Mouse (Mus musculus) megakaryocyte progenitor cell, adult 5-6 weeks (primary cell): Measurements from ENCODE around the gene Nckap1l. TPM values are rescaled to one million over a fixed set of nuclear protein-coding genes. Genes with fewer than 3 reads are reported as not detected.

ENCODE experiments used
- ATAC-seq: replicated peaks from 2 replicates; pipeline ENCODE4 v1.8.0; 2016; ENCODE audit warnings: mild to moderate bottlenecking, moderate TSS enrichment, inconsistent platforms; ENCODE audit not compliant: poor library complexity
- total RNA-seq, 2 experiments: library from RNA; stranded (forward) in 1 of 2; stranded (reverse) in 1 of 2; fragments of 157-497, 149-512 nt in 1 of 2; fragments of 200-1000 nt in 1 of 2; gene quantifications; 2 replicates each; pipeline versions ENCODE4 v1.2.3 to v1.2.4; 2015 to 2017

Gene Nckap1l
- total RNA-seq, 2 experiments from 2014 or later, result 65.0 to 94.4 TPM

GRCm38 (mm10) chr15:103537011-103537821, 83.6 kb downstream of the Nckap1l start:
- 0 out of 2 replicates have a peak, but pooled peaks have one; percentile 7 for ATAC-seq

- ATAC-seq, result no peak; the same call in 1 of the 2 replicates
These were observed 84.2 kb downstream of the Nckap1l start, which contains the start of gene Ppp1r1a for GRCm38 (mm10) chr15:103537822-103538213. Gene Ppp1r1a (minus strand): TSS chr15:103538003.

DNA sequence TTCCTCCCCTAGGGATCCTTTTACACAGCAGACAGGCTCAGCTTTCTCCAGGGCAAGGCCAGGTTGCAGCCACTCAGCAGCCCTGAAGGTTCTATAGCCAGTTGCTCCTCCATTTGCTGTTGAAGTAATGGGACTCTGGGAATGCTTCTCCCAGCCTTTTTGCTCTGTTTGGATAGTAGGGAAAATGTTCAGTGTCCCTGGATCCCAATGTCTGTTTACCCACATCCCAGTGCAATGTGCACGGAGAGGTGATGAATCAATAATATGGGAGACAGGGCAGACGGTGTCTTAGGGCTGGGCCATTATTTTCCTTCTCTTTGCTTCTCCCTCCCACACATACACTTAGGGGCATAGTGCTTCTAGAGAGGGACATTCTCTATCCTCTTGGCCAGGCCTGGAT, 85.7 kb downstream of the Nckap1l start:
- ATAC-seq, result no peak

GRCm38 (mm10) chr15:103540646-103541045, 87.1 kb downstream of the Nckap1l start:
- ATAC-seq, result no peak

GRCm38 (mm10) chr15:103542526-103542925, 88.9 kb downstream of the Nckap1l start:
- no peak for ATAC-seq

DNA sequence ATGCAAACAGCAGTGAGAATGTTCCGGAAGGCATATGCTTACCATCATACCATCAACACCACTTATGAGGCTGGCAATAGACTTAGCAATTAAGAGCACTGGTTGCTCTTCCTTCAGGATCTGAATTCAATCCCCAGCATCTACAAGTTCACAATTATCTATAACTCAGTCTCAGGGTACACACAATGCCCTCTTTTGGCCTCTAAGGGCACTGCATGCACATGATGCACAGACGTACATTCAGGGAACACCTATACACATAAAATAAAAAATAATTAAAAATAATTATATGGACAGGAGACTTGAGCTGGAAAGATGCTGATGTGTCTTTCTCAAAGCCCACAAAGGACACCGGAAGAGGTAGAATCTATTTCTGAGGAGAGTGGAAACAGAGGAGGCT, 94.4 kb downstream of the Nckap1l start:
- ATAC-seq, result no peak

Other genes starting within 250 kb of the Nckap1l start
- gene Cbx5, start 214.0 kb upstream of the Nckap1l start, total RNA-seq (2015), result 112 and 119 TPM in 2 replicates
- 194 and 261 TPM in 2 replicates for gene Cbx5, start 214.0 kb upstream of the Nckap1l start, total RNA-seq (2017)
- gene Hnrnpa1, start 213.4 kb upstream of the Nckap1l start, total RNA-seq (2015), result 700 and 701 TPM in 2 replicates
- 1,324 and 1,596 TPM in 2 replicates for gene Hnrnpa1, start 213.4 kb upstream of the Nckap1l start, total RNA-seq (2017)
- gene Nfe2, start 195.4 kb upstream of the Nckap1l start, total RNA-seq (2015), result 115 and 140 TPM in 2 replicates
- gene Nfe2, start 195.4 kb upstream of the Nckap1l start, total RNA-seq (2017), result 126 and 148 TPM in 2 replicates
- 245 and 256 TPM in 2 replicates for gene Copz1, start 181.1 kb upstream of the Nckap1l start, total RNA-seq (2015)
- gene Copz1, start 181.1 kb upstream of the Nckap1l start, total RNA-seq (2017), result 75.9 and 91.4 TPM in 2 replicates
- gene Gpr84, start 143.2 kb upstream of the Nckap1l start, total RNA-seq (2015), result 1.8 and 3.4 TPM in 2 replicates
- 1.8 and 2.3 TPM in 2 replicates for gene Gpr84, start 143.2 kb upstream of the Nckap1l start, total RNA-seq (2017)
- gene Zfp385a, start 113.7 kb upstream of the Nckap1l start, total RNA-seq (2015), result 11.5 and 12.4 TPM in 2 replicates
- 2.0 and 3.2 TPM in 2 replicates for gene Zfp385a, start 113.7 kb upstream of the Nckap1l start, total RNA-seq (2017)
- 16.4 and 17.3 TPM in 2 replicates for gene Itga5, start 87.0 kb upstream of the Nckap1l start, total RNA-seq (2015)
- gene Itga5, start 87.0 kb upstream of the Nckap1l start, total RNA-seq (2017), result 8.4 and 10.5 TPM in 2 replicates
- gene Gtsf1, start 23.3 kb upstream of the Nckap1l start, total RNA-seq (2015), result not detected in 2 replicates
- gene Gtsf1, start 23.3 kb upstream of the Nckap1l start, total RNA-seq (2017), result 0.27 TPM in 1 of 2 replicates, not detected in the other
- not detected in 2 replicates for gene Gtsf2, start 5.3 kb upstream of the Nckap1l start, total RNA-seq (2015)
- gene Gtsf2, start 5.3 kb upstream of the Nckap1l start, total RNA-seq (2017), result not detected in 2 replicates
- 3.8 and 3.9 TPM in 2 replicates for gene Pde1b, start 49.2 kb downstream of the Nckap1l start, total RNA-seq (2015)
- gene Pde1b, start 49.2 kb downstream of the Nckap1l start, total RNA-seq (2017), result 1.3 and 3.3 TPM in 2 replicates
- not detected in 2 replicates for gene Ppp1r1a, start 84.2 kb downstream of the Nckap1l start, total RNA-seq (2015)
- not detected in 2 replicates for gene Ppp1r1a, start 84.2 kb downstream of the Nckap1l start, total RNA-seq (2017)
- gene Glycam1, start 111.3 kb downstream of the Nckap1l start, total RNA-seq (2015), result not detected in 2 replicates
- not detected in 2 replicates for gene Glycam1, start 111.3 kb downstream of the Nckap1l start, total RNA-seq (2017)